Mouse (Mus musculus) liver, embryonic 14.5 days (tissue): ENCODE measurements around the gene Tmem106c.

Experiments used
- CTCF ChIP-seq: IDR thresholded peaks from 2 replicates; pipeline ENCODE4 v1.5.1; 2016; ENCODE audit warnings: antibody characterized with exemption, low read depth, control low read depth
- EP300 ChIP-seq: IDR thresholded peaks from 2 replicates; pipeline ENCODE4 v1.6.1; 2016; ENCODE audit warnings: antibody characterized with exemption, low read depth

- no peak for TF ChIP-seq CTCF
- TF ChIP-seq EP300: no peak
These were observed 42.2 kb upstream of the Tmem106c start for GRCm38 (mm10) chr15:97921796-97922195.
